Mouse (Mus musculus) gastrocnemius, postnatal 14 days (tissue): ENCODE results near the gene Nkpd1. TPM values are rescaled to one million over a fixed set of nuclear protein-coding genes. Genes with fewer than 3 reads are reported as not detected.

Experiments used
- DNase-seq: peaks from one replicate; pipeline ENCODE4 v3.0.0; 2021; ENCODE audit warnings: mixed read lengths
- intact Hi-C: fragments of 180-260 bp; cut with DNase I; formaldehyde crosslinking; loops from one replicate; pipeline ENCODE4 v1.15.1; 2025; ENCODE audit warnings: low total_unique reads
- total RNA-seq, 2 experiments: library from RNA; stranded (reverse); gene quantifications; 2 replicates each; pipeline ENCODE4 v1.2.3; 2021

Gene Nkpd1
- total RNA-seq, 2 experiments from 2014 or later, result not detected

DNA sequence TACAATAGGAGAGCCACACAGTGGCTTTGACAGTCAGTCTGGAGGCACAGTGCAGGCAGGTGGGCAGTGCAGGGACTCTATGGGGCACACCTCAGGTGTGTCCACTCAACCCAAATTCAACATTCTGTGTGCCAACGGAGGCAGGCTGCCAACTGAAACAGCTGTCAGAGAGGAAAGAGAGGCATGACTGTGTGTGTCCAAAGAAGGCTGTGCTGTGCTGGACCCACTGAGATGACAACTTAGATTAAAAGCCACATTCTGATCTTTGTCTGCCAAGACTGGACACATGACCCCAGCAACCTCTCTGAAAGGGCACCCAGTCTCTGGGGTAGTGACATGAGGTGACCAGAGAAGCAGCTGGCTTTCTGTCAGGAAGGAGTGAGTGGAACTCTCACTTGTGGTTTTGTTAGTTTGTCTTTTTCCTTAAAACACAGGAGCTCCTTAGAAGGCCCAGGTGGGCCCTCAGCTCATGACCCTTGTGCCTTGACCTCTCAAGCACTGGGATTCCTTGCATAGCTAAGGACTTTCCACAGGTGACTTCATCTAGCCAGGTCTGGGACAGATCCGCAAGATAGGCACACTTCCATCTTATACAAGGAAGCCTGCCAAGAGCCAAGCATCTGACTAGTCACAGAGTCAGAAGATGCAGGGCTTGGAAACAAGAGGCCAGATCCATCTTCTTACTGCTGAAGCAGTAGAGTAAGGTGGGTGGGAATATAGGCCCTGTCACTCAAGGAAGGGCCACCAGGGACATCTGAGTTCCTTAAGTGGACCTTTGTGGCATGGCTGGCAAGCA is 23.3 kb downstream of the Nkpd1 start:
- intact Hi-C loops, result no loop called here
- DNase-seq, result no peak

DNA sequence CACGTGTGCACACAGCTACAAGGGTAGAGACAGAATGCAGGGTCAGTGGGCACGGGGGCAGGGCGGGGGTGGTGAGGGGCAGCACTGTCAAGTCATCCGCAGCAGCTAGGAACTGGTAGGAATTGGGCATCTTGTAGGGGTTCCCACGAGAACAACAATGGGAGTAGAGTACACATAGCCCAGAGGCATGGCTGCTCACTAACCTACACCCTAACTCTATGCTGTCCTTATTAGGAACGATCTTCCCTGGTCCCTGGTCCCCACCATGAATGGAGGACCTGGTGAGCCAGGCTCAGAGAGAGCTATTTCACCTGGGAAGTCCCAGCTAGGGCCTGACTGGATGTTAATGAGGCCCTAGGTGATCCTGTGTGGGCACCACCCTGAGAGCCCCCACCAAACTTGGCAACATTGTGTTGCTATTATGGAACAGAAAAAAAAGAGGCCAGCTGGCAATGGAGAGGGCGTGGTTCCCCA is 24.1 kb downstream of the Nkpd1 start:
- DNase-seq, result no peak
- intact Hi-C loops, result no loop called here

GRCm38 (mm10) chr7:19542155-19542691 is 24.6 kb downstream of the Nkpd1 start:
- intact Hi-C loops, result no loop called here
- no peak for DNase-seq

DNA sequence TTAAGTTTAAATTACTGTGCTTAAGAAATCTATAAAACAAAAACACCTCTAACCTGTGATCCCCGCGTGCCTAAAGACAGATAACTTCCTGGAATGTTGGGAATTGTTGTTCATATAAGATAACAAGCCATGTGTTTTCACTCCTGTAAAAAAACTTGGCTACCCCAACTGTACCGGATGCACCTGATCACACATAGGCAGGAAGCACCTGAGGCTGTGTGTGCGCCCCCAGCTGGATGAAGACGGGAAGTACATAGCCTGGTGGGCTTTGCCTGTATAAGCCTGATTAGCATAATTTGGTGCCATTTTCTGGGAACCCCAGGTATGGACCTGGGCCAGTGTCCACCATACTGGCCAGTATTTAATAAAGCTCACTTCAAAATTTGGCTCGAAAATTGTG is 25.9 kb downstream of the Nkpd1 start:
- intact Hi-C loops, result no loop called here
- DNase-seq, result no peak

DNA sequence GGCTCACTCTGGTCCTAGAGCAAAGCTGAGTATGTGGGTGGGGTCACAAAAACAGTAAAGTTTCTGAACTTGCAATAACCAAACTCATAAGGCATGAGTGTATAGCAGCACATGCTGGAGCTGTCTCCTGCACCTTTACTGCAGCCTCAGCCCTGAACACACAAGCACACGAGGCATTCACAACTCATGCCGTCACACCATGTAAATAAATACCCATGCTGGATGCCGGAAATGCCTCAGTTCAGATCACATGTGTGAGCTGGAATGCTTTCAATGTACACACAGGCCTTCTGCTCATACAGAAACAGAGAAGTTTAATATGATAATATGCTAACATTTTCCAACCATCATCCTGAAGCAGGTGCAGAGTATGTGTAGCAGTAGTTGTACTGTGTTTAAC is 28.4 kb downstream of the Nkpd1 start:
- intact Hi-C loops, result no loop called here
- no peak for DNase-seq

DNA sequence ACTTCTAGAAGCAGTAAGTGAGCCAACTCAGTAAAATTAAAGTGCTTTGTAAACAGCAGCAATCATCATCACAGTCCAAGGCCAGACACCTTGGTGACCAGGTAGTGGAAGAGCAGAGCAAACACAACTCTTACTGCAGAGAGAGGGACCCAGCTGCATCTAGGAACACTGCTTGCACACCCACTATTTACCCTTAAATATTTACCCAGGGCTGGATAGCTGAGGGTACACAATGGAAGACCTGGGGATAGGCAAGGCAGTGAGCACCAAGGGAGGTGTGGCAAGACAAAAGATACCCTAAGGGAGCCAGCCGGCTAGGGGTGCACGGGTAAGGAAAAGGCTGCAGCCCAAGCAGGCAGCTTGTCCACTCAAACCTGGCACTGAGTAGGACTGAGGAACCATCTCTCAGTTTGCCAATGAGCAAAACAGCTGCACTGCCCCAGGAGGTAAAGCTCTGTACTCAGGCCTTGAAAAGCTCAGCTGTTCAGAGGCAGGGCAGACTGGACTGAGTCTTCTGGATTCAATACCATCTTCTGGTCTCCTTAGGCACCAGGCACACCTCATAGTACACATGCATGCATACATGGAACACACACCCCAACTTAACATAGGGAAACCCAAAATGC is 29.8 kb downstream of the Nkpd1 start:
- intact Hi-C loops, result no loop called here
- no peak for DNase-seq

- no peak for DNase-seq
- intact Hi-C loops, result no loop called here
Measured at GRCm38 (mm10) chr7:19549394-19549793, 31.8 kb downstream of the Nkpd1 start.

GRCm38 (mm10) chr7:19551634-19552033 is 34.0 kb downstream of the Nkpd1 start:
- intact Hi-C loops, result no loop called here
- no peak for DNase-seq

DNA sequence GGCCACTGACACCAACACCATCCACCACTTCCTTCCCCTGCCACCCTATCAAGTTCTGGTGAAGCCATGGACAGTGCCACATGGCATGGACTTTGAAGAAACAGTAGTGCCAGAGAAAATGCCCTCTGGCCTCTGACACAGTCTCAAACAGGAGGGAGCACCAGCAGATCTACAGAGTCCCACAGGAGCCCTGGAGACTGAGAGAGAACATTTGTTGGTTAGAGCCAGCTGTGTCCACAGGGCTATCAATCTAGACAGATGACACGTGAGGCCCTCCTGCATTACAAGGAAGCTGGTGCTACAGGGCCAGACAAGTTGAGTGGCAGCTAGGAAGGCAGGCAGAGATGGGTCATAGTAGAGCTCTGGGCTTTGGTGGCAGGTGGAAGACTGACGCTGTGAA is 34.8 kb downstream of the Nkpd1 start:
- no peak for DNase-seq
- intact Hi-C loops, result no loop called here

DNA sequence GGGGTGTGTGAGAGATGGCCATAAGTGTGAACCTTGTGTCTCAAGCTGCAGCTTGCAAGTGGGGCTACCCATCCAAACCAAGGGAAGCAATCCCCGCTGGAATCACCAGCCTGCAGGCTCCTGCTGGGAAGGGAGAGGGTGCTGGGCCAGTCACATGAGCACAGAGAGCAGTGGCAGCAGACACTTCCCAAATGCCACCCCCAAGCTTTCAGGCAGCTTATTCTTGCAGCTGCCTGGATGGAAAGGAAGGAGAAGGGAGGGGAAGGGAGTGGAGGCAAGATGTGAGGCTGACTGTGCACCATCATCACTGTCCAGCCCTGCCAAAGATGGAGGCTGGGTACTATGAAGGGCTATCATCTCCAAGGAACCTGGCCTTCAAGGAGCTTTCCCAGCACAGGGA is 36.5 kb downstream of the Nkpd1 start:
- intact Hi-C loops, result no loop called here
- no peak for DNase-seq

- intact Hi-C loops, result no loop called here
- DNase-seq, result no peak
Measured at GRCm38 (mm10) chr7:19557086-19557485, 39.4 kb downstream of the Nkpd1 start.

- no peak for DNase-seq
- intact Hi-C loops, result no loop called here
Measured at GRCm38 (mm10) chr7:19557982-19558900, 40.6 kb downstream of the Nkpd1 start.

- intact Hi-C loops, result no loop called here
- DNase-seq, result no peak
Measured at GRCm38 (mm10) chr7:19558965-19559364, 41.3 kb downstream of the Nkpd1 start.

- DNase-seq, result no peak
- intact Hi-C loops, result no loop called here
Measured at GRCm38 (mm10) chr7:19560491-19561260, 43.0 kb downstream of the Nkpd1 start.

- DNase-seq, result no peak
- intact Hi-C loops, result no loop called here
Measured at GRCm38 (mm10) chr7:19561431-19561764, 43.8 kb downstream of the Nkpd1 start.

DNA sequence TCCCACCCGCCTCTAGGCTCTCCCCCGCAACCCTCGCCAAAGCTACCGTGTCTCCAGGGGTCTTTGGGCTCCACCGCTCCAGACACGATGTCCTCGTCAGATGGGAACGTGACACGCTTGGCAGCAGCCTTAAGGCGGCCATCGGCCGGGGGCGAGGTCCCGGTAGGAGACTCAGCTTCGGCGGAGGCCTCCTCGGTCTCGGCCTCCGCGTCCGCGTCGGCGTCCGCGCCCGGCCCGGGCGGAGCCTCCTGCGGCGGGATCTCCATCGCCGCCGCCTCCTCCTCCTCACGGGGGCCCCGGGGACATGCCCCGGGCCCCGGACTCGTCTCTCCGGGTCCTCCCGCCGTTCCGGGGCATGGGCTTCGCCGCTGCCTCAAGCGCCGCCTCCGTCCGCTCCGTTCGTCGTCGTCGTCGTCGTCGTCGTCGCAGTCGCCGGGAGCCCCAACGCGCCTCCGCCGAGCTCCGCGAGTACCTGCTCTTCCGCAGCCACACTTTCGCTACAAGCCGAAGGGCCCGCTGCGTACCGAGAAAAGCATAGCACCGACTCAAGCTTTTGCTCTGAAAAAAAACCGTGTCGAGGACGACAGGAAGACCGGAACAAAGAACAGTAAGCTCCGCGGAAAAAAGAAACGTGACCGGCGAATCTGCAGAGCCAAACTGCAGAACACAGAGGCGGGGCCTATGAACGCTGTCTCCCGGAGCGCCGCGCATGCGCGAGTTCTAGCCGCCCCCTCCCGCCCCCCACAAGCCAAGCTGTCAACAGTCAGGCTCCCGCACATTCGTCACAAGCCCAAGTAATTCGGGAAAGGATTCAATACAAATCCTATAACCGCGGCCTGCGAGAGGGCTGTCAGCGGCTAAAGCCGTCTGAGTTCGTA is 44.4 kb downstream of the Nkpd1 start:
- intact Hi-C loops, result no loop called here

DNA sequence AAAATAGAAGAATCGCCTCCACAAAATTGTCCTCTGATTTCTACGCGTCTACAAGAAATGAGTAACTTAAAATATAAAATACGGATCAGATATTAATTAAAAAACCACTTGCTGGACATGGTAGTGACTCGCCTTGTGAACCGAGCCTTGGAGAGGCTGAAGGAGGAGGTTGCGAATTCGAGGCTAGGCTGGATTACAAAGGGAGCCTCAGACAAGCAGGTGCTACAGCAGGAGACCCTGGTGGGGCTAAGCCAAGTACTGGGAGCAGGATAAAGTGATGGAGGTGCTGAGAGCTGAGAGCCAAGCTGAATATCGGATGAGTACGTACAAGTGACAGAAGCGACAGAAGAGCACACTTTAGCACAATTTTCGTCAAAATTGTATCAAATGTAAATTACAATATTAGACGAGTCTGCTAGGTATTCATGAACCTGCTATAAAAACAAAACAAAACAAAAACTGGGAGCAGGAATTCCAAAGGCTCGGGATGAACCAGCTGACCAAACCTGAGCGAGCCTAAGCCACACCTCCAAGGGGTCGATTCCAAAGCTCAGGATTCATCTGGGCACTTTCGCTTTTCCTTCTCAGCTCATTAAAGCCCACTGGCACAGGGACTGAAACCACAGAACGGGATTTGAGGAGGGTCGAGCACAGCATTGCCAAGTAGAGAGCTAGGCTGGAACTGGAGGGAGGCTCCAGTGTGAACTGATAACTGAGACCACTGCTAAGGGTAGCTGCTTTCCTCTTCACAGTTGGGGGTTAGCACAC is 45.2 kb downstream of the Nkpd1 start, which contains the start of gene Ppp1r37:
TSS of gene Ppp1r37 (minus strand) at position 434 of the 768 bp plus-strand sequence.
- no peak for DNase-seq
- intact Hi-C loops, result no loop called here

More for the DNA sequence above, 44.4 kb downstream of the Nkpd1 start:
- peak; percentile 94 for DNase-seq
